Mouse (Mus musculus): ENCODE measurements at regions not wholly inside any gene's neighbourhood (a gene's known extent, or its start where the extent isn't known, plus 50 kb on each side); places are given as distances from the start of the nearest gene placed in this dataset.

DNA sequence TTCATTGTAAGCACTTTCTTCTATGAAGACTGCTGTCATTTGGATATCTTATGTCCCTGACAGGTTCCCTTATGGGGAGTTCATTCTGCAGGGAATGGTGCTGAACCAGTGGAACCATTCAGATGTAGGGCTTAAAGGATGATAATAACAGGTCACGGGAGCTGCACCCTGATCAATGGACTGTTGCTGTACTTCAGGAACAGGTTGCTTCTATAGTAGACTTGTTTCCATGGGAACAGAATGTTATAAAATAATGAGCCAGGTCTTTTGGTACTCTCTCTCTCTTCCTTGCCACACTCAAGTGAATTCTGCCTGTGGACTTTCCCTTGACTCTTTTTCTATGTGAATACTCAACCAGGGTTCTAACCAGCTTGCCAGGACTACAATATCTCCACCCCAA, 196.9 kb upstream of the Chrm3 start:
- ATAC-seq (ENCODE audit: low FRiP score) (no peak), DNase-seq (ENCODE audit: low spot score) (no peak)
- H3K36me3 ChIP-seq (ENCODE audit: control insufficient read depth, insufficient read depth, low read length), result no peaks in the 10 kb centered on the region
- no peaks in the 10 kb centered on the region for H3K9me3 ChIP-seq (ENCODE audit: control insufficient read depth, low read length)
- H3K4me2 ChIP-seq (replicated peaks; ENCODE audit: low read depth, low read length), result no peak overlapping the region
- H3K4me1 ChIP-seq (replicated peaks; ENCODE audit: control insufficient read depth, insufficient read depth, low read length), result no peaks in the 10 kb centered on the region
- no peak overlapping the region for H3K27ac ChIP-seq (ENCODE audit: low read depth, low read length)
- H3K4me3 ChIP-seq (ENCODE audit: low read depth, low read length), result no peak overlapping the region
- H3K27me3 ChIP-seq (ENCODE audit: control insufficient read depth, insufficient read depth, low read length), result no peaks in the 10 kb centered on the region
- H3K9ac ChIP-seq (ENCODE audit: low read depth, low read length), result no peak overlapping the region
- 74% methylated on average over 1 of the region's 1 CpGs for WGBS

DNA sequence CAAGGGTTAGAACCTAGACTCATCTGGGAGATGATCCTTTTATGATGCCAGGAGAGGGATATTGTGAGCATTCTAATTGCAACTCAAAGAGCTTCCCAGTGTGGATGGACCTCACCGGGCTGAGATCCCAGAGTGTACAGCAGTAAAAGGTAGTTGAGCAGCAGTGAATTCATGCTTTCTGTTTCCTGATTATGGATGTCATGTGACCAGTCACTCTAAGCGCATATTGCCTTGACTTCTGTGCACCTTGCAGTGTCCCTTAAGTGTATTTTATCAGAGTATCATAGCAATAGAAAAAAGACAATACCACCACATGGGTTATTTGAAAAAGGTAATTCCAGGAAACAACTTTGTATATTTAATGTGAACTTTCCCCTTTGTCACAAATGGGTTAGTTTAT, 193.9 kb upstream of the Chrm3 start:
- Histone ChIP-seq H3K4me2 (replicated peaks; ENCODE audit: low read depth, low read length) (no peak overlapping the region), H3K27me3 (ENCODE audit: control insufficient read depth, insufficient read depth, low read length) (no peaks in the 10 kb centered on the region), H3K36me3 (ENCODE audit: control insufficient read depth, insufficient read depth, low read length) (no peaks in the 10 kb centered on the region), H3K9ac (ENCODE audit: low read depth, low read length) (no peak overlapping the region), H3K4me1 (replicated peaks; ENCODE audit: control insufficient read depth, insufficient read depth, low read length) (no peaks in the 10 kb centered on the region), H3K9me3 (ENCODE audit: control insufficient read depth, low read length) (no peaks in the 10 kb centered on the region), H3K27ac (ENCODE audit: low read depth, low read length) (no peak overlapping the region), H3K4me3 (ENCODE audit: low read depth, low read length) (no peak overlapping the region)
- ATAC-seq (ENCODE audit: low FRiP score) (no peak), DNase-seq (ENCODE audit: low spot score) (no peak)
- WGBS, result 83% methylated on average over 2 of the region's 2 CpGs

DNA sequence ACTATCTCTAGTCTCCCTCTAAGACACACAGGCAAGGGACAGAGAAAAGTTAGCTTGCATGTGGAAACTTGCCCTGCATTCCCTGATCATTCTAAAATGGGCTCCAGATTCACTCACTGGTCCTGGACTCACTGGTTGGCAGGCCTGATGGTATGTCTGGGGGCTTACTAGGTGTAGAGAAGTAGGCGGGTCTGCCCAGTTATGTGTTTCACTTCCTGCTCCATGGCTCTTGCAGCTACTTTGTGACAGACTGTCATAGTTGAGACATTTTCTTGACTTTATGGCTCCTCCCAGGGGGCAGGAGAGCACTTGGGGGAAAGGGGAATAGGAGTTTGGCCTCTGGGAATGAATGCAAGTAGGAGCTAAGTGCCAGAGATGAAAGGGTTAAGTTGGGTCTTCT, 182.1 kb upstream of the Chrm3 start:
- no peaks in the 10 kb centered on the region for H3K27me3 ChIP-seq (ENCODE audit: control insufficient read depth, insufficient read depth, low read length)

DNA sequence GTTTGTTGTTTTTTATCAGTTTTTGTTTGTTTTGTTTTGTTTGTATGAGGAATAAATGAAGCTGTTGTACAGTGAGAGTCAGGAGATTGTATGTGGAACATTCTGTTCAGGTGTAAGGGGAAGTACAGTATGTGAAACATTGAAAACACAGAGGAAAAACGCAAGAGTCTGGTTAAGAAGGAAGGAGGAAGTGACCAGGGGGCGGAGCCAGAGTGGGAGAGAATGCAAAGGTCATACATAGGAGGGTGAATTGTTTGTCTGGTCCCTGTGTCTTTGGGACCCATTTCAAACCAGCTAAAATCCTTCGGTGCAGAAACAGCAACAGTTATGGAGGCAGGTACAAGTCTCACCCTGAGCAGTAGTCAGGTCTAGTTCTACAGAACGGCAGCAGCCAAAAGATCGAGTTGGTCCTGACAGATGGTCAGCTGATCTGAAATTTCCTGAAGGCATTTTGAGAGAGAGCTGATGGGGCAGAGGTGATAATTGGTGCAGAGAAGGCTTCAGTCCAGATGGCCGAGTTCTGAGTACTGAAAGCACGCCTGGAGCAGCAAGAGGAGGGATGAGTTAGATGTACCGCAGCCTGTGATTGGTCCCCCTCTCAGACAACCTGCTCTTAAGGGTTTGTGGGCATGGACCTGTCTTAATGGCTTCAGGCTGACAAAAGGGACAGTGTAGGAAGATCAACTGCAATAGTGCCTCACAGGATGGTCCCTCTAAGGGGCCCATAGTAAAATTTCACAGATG, 179.7 kb upstream of the Chrm3 start:
- 81% methylated on average over 8 of the region's 8 CpGs for WGBS
- no peak overlapping the region for H3K9ac ChIP-seq (ENCODE audit: low read depth, low read length)

More for the DNA sequence above, 182.1 kb upstream of the Chrm3 start:
- no peaks in the 10 kb centered on the region for H3K4me1 ChIP-seq (replicated peaks; ENCODE audit: control insufficient read depth, insufficient read depth, low read length)
- H3K4me3 ChIP-seq (ENCODE audit: low read depth, low read length), result no peak overlapping the region
- no peak overlapping the region for H3K9ac ChIP-seq (ENCODE audit: low read depth, low read length)
- no peak overlapping the region for H3K4me2 ChIP-seq (replicated peaks; ENCODE audit: low read depth, low read length)
- no peak for DNase-seq (ENCODE audit: low spot score)
- WGBS, result 84% methylated on average over 1 of the region's 1 CpGs
- ATAC-seq (ENCODE audit: low FRiP score), result no peak
- no peaks in the 10 kb centered on the region for H3K9me3 ChIP-seq (ENCODE audit: control insufficient read depth, low read length)
- no peaks in the 10 kb centered on the region for H3K36me3 ChIP-seq (ENCODE audit: control insufficient read depth, insufficient read depth, low read length)
- H3K27ac ChIP-seq (ENCODE audit: low read depth, low read length), result no peak overlapping the region

DNA sequence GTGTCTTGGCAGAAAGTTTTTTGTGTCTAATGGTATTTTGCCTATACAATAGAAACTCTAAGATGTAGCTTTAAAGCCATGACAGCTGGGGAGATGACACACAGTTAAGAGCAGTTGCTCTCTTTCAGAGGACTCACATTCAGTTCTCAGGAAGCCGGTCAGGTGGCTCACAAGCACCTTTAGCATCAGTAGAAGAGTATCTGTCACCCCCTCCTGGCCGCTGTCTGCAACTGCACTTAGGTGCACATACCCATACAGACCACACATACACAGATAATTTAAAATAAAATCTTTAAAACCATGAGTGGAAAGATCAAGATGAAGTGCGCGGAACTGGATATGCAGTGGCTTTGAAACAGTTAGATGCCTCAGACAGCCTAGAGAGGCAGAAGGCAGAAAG, 178.3 kb upstream of the Chrm3 start:
- Histone ChIP-seq H3K9ac (ENCODE audit: low read depth, low read length) (no peak overlapping the region), H3K4me2 (replicated peaks; ENCODE audit: low read depth, low read length) (no peak overlapping the region), H3K27ac (ENCODE audit: low read depth, low read length) (no peak overlapping the region), H3K27me3 (ENCODE audit: control insufficient read depth, insufficient read depth, low read length) (no peaks in the 10 kb centered on the region), H3K4me1 (replicated peaks; ENCODE audit: control insufficient read depth, insufficient read depth, low read length) (no peaks in the 10 kb centered on the region), H3K36me3 (ENCODE audit: control insufficient read depth, insufficient read depth, low read length) (no peaks in the 10 kb centered on the region), H3K4me3 (ENCODE audit: low read depth, low read length) (no peak overlapping the region), H3K9me3 (ENCODE audit: control insufficient read depth, low read length) (no peaks in the 10 kb centered on the region)
- ATAC-seq (ENCODE audit: low FRiP score), result 0 out of 2 replicates have a peak, but pooled peaks have one; percentile 30
- 75% methylated on average over 4 of the region's 4 CpGs for WGBS
- no peak for DNase-seq (ENCODE audit: low spot score)

More for the DNA sequence above, 179.7 kb upstream of the Chrm3 start:
- Histone ChIP-seq H3K27me3 (ENCODE audit: control insufficient read depth, insufficient read depth, low read length) (no peaks in the 10 kb centered on the region), H3K36me3 (ENCODE audit: control insufficient read depth, insufficient read depth, low read length) (no peaks in the 10 kb centered on the region), H3K27ac (ENCODE audit: low read depth, low read length) (no peak overlapping the region), H3K9me3 (ENCODE audit: control insufficient read depth, low read length) (no peaks in the 10 kb centered on the region), H3K4me1 (replicated peaks; ENCODE audit: control insufficient read depth, insufficient read depth, low read length) (no peaks in the 10 kb centered on the region), H3K4me2 (replicated peaks; ENCODE audit: low read depth, low read length) (no peak overlapping the region), H3K4me3 (ENCODE audit: low read depth, low read length) (no peak overlapping the region)
- DNase-seq (ENCODE audit: low spot score) (no peak), ATAC-seq (ENCODE audit: low FRiP score) (no peak)

DNA sequence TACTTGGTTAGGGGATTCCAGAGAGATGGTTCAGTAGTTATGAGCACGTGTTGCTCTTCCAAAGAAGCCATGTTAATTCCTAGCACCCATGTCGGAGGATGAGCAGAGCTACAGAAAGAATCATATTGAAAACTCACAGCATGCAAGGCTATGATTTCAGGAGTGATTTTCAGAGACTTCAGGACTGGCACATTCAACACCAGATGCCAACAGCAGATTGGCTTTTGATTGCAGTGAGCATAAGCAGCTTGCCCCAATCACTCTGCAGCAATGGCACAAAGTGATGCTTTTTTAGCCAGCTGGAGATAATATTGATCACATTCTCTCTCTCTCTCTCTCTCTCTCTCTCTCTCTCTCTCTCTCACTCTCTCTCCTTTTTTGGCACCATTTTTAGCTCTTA, 166.6 kb upstream of the Chrm3 start:
- 95% methylated on average over 2 of the region's 2 CpGs for WGBS

DNA sequence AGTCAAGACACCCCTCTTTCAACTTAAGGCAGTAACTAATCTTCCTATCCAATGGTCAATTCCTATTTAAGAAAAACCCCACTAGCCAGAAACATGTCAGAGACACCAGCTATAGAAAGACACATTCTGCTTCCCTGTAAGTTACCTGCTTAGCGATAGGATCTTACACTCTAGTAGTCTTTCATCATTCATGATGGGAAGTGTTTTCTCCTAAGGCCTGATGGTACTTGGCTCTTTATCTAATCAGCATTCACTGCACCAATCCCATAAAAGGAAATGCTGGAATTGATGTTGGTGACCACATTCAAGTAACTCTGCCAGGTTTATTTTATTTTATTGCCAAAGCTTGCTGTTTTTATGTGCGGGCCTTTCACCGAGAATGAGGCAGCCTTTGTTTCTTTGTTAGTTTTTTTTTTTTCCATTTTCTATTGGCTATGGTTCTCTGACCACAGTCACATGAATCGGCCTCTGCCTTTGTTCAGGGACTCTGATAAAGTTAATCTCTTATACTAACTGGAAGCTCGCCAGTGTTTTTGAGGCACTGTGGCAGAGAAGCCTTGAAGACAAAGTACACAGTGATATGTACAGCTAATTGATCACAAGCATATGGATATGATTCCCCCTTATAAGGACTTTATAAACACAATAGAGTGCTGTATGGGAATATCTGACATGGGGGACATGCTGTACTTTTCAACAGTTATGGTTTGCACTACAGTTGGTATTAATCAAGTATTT, 166.0 kb upstream of the Chrm3 start:
- no peak overlapping the region for H3K27ac ChIP-seq (ENCODE audit: low read depth, low read length)
- no peaks in the 10 kb centered on the region for H3K36me3 ChIP-seq (ENCODE audit: control insufficient read depth, insufficient read depth, low read length)
- no peaks in the 10 kb centered on the region for H3K27me3 ChIP-seq (ENCODE audit: control insufficient read depth, insufficient read depth, low read length)
- no peak overlapping the region for H3K9ac ChIP-seq (ENCODE audit: low read depth, low read length)
- no peaks in the 10 kb centered on the region for H3K4me1 ChIP-seq (replicated peaks; ENCODE audit: control insufficient read depth, insufficient read depth, low read length)
- ATAC-seq (ENCODE audit: low FRiP score) (no peak), DNase-seq (ENCODE audit: low spot score) (no peak)
- no peaks in the 10 kb centered on the region for H3K9me3 ChIP-seq (ENCODE audit: control insufficient read depth, low read length)
- no peak overlapping the region for H3K4me3 ChIP-seq (ENCODE audit: low read depth, low read length)
- H3K4me2 ChIP-seq (replicated peaks; ENCODE audit: low read depth, low read length), result no peak overlapping the region
- 87% methylated on average over 5 of the region's 5 CpGs for WGBS

More for the DNA sequence above, 166.6 kb upstream of the Chrm3 start:
- H3K4me1 ChIP-seq (replicated peaks; ENCODE audit: control insufficient read depth, insufficient read depth, low read length), result no peaks in the 10 kb centered on the region
- no peak overlapping the region for H3K4me2 ChIP-seq (replicated peaks; ENCODE audit: low read depth, low read length)
- H3K36me3 ChIP-seq (ENCODE audit: control insufficient read depth, insufficient read depth, low read length), result no peaks in the 10 kb centered on the region
- ATAC-seq (ENCODE audit: low FRiP score) (no peak), DNase-seq (ENCODE audit: low spot score) (no peak)
- H3K27ac ChIP-seq (ENCODE audit: low read depth, low read length), result no peak overlapping the region
- no peak overlapping the region for H3K9ac ChIP-seq (ENCODE audit: low read depth, low read length)
- H3K4me3 ChIP-seq (ENCODE audit: low read depth, low read length), result no peak overlapping the region
- H3K9me3 ChIP-seq (ENCODE audit: control insufficient read depth, low read length), result no peaks in the 10 kb centered on the region
- no peaks in the 10 kb centered on the region for H3K27me3 ChIP-seq (ENCODE audit: control insufficient read depth, insufficient read depth, low read length)

DNA sequence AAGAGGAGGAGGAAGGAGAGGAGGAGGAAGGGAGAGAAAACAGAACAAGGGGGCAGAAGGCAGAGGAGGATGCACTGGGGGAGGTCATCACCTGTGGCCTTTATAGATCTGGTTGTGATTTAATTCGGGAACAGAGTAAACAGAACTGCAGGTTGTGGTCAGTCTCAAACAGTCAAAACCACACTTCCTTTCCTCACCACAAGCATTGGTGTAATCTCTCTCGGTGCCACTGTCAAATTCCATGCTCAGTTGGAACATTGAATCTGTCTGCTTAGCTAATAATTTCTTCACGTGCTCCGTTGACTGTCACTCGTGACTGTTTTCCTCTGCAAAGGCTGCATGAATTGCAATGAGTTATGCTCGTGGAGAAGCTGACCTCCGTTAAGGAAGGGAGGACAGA, 143.6 kb upstream of the Chrm3 start:
- Histone ChIP-seq H3K9me3 (ENCODE audit: control insufficient read depth, low read length) (no peaks in the 10 kb centered on the region), H3K27me3 (ENCODE audit: control insufficient read depth, insufficient read depth, low read length) (no peaks in the 10 kb centered on the region), H3K36me3 (ENCODE audit: control insufficient read depth, insufficient read depth, low read length) (no peaks in the 10 kb centered on the region), H3K4me3 (ENCODE audit: low read depth, low read length) (no peak overlapping the region), H3K4me2 (replicated peaks; ENCODE audit: low read depth, low read length) (no peak overlapping the region), H3K4me1 (replicated peaks; ENCODE audit: control insufficient read depth, insufficient read depth, low read length) (no peaks in the 10 kb centered on the region), H3K27ac (ENCODE audit: low read depth, low read length) (no peak overlapping the region), H3K9ac (ENCODE audit: low read depth, low read length) (no peak overlapping the region)
- WGBS, result 51% methylated on average over 7 of the region's 7 CpGs
- no peak for DNase-seq (ENCODE audit: low spot score)
- no peak for ATAC-seq (ENCODE audit: low FRiP score)

DNA sequence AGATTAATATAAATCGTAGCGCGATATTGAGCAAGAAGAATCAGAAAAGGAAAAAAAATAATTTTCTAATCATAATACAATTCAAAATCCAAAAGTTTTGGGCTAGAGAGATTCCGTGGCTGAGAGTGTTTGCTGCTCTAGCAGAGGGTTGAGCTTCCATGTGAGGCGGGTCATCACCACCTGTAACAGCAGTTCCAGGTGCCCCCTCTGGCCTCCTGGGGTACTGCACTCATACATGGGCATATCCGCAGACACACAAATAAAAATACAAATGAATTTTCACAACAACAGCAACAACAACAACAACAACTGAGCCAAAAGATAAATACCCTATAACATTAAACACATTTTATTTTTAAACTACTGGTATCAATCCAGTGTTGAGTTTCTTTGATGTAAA, 94.7 kb upstream of the Chrm3 start:
- Histone ChIP-seq H3K9me3 (ENCODE audit: control insufficient read depth, low read length) (no peaks in the 10 kb centered on the region), H3K27ac (ENCODE audit: low read depth, low read length) (no peak overlapping the region), H3K4me3 (ENCODE audit: low read depth, low read length) (no peak overlapping the region), H3K9ac (ENCODE audit: low read depth, low read length) (no peak overlapping the region), H3K27me3 (ENCODE audit: control insufficient read depth, insufficient read depth, low read length) (no peaks in the 10 kb centered on the region), H3K4me1 (replicated peaks; ENCODE audit: control insufficient read depth, insufficient read depth, low read length) (no peaks in the 10 kb centered on the region), H3K36me3 (ENCODE audit: control insufficient read depth, insufficient read depth, low read length) (no peaks in the 10 kb centered on the region), H3K4me2 (replicated peaks; ENCODE audit: low read depth, low read length) (no peak overlapping the region)
- no peak for ATAC-seq (ENCODE audit: low FRiP score)
- no peak for DNase-seq (ENCODE audit: low spot score)
- 87% methylated on average over 6 of the region's 6 CpGs for WGBS
